Mouse (Mus musculus): ENCODE results near the gene Plod3. TPM values are rescaled to one million over a fixed set of nuclear protein-coding genes. Genes with fewer than 3 reads are reported as not detected.

Gene Plod3
- total RNA-seq, 2 experiments from 2014 or later, result 39.2 to 41.0 TPM

- DNase-seq, result no peak
Measured at GRCm38 (mm10) chr5:136965210-136965609, 21.6 kb upstream of the Plod3 start.

- no peak for DNase-seq
Measured at GRCm38 (mm10) chr5:136965686-136966085, 21.1 kb upstream of the Plod3 start.

- no peak for DNase-seq
Measured at GRCm38 (mm10) chr5:136966331-136966730, 20.5 kb upstream of the Plod3 start, which contains the start of gene Cldn15. Gene Cldn15 (plus strand): TSS chr5:136966616.

- no peak for DNase-seq
Measured at GRCm38 (mm10) chr5:136966861-136967455, 19.9 kb upstream of the Plod3 start.

DNA sequence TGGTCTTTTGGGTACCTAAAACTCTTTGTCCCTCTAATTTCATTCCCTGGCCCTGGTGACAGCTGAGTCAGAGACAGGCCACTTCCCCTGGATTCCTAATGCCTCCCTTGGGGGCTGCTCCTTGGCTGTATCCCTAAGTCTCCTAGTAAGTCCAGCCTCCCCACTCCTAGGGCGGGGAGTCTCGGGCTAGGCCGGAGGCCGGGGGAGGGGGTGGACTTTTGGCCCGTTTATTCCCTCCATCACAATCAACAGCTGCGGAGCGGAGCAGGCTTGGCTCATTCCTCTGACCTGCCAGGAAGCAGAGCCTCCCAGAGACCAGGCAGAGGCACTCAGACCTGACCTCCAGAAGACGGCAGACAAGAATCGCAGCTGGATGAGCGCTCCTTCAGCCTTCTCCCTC is 19.2 kb upstream of the Plod3 start:
- no peak for DNase-seq

DNA sequence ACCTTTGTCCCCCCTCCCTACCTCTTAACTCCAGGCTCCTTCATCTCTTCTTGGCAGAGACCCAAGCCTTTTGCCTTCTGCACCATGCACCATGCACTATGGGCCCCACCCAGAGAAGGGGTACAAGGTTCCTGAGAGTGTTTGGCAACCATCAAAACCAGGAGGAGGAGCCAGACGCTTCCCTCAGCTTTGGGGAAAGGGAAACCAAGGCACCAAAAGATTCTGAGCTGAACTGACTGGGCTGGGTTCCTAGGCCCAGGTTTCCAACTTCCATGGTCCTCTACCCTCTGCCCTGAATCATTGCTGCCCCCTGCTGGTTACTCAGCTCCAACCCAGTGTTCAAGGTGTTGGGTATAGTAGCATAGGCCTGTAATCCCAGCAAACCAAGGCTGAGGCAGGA is 16.1 kb upstream of the Plod3 start:
- peak in 1 of 2 experiments; percentile 26 for DNase-seq

GRCm38 (mm10) chr5:136973670-136974069 is 13.1 kb upstream of the Plod3 start:
- no peak for DNase-seq

DNA sequence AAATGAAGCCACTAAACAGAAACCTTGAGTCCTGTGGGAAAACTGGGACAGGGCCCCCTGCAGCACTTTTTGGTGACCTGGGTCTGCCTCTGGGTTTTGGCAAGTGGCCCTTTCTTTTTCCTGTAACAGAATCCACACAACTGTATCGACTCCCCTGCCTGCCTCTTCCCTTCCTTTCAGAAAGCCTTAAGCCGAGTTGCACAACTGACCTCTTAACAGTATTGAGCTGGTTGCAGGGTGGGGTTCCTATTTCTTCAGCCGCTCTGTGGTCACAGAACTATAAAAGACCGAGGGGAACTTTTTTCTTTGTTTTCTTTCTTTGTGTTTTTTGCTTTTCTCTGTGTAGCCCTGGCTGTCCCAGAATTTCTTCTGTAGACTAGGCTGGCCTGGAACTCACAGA is 9.1 kb upstream of the Plod3 start:
- DNase-seq, result no peak

DNA sequence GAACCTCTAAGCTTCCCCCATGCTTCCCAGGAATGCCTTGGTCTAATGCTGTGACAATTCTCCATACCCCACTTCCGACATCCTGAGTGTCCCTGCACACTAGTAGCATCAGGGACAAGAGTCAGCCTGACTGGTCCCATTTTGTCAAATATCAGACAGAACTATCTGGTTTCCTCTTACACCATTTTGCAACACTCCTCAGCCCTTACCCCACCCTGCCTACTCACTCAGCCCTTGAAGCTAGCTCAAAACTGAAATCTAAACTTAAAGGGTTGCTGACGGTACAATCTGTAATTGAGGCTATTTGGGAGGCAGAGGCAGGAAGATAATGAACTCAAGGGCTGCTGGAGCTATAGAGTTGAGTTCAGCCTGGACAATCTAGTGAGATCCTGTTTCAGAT is 7.1 kb upstream of the Plod3 start:
- DNase-seq, result no peak

DNA sequence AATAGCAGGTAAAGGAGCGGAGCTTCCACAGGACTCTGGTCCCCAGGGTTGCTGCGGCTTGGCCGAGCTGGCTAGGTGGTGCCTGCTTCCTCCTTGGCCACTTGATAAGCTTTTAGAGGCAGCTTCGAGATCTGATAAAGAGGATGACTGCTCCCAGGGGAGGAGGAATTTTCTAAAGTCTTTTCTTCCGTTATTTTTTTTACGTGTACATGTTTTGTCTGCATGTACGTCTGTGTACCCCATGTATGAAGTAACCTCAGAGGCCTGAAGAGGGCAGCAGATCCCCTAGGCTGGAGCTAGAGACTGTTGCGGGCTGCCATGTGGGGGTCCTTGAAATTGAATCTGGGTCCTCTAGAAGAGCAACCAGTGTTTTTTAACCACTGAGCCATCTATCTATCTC is 5.8 kb upstream of the Plod3 start:
- no peak for DNase-seq

DNA sequence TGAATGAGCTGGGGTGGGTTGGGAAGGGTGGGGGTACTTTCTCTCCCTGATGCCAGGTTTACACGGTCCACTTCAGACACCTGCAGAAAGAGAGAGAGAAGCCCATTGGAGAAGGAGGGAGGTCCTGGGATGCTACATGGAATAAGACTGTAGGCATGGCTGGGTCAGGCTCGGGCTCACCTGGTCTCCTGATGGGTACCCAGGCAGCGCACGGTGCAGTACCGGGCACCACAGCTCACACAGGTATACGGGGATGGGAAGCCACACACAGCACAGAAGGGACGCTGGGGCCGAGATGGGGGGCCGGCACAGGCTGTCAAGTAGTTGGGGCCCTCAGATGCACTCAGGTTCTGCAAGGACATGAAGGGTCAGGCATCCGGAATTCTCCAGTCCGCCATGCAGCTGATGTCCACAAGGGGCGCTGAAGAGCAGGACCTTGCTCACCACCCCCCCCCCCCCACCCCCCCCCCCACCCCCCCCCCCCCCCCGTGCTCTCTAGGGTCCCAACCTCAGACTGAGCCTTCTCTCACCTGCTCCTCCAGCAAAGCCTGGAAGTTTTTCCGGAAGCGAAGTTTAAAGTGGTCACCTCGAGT is 4.4 kb upstream of the Plod3 start:
- DNase-seq, result no peak

- DNase-seq, result no peak
Measured at GRCm38 (mm10) chr5:136984828-136985227, 2.0 kb upstream of the Plod3 start.

GRCm38 (mm10) chr5:136987138-136987933 is 517 bp downstream of the Plod3 start:
- peak; percentile 80 to 85 for DNase-seq

GRCm38 (mm10) chr5:136987934-136988271 is 1.1 kb downstream of the Plod3 start, which contains the start of gene Znhit1:
Gene Znhit1 (minus strand): TSS chr5:136988021.
- no peak for DNase-seq

- DNase-seq, result peak; percentile 40 to 54
Measured at GRCm38 (mm10) chr5:136988420-136988819, 1.6 kb downstream of the Plod3 start.

DNA sequence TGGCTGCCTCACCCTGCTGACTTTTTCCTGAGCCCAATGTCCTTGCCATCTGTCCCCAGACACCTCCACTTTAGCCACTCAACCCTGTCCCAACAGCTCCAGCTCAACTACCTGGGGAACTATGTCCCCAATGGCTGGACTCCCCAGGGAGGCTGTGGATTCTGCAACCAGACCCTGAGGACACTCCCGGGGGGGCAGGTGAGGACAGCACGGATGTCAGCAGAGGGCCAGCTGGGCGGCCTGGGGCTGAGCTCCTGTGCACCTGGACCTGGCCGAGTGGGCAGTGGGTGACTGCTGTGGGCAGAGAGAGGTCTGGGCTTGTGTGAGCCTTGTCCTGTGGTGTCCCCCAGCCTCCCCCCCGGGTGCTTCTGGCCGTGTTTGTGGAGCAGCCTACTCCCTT is 3.0 kb downstream of the Plod3 start:
- no peak for DNase-seq

DNA sequence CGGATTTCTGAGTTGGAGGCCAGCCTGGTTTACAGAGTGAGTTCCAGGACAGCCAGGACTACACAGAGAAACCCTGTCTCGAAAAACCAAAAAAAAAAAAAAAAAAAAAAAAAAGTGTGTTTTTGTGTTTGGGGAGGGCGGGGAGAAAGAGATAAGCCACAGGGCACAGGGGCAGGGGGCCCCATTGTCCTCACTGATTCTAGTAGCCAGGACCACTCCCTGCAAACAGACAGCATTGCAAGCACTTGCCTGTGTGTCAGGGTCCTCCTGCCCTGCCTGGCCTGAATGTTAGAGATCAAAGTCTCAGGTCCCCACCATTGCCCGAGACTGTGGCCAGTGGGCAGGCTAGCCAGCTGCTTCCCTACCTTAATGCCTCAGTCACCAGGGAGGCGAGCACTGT is 12.6 kb downstream of the Plod3 start:
- no peak for DNase-seq

GRCm38 (mm10) chr5:137000612-137001011 is 13.8 kb downstream of the Plod3 start:
- DNase-seq, result no peak

- no peak for DNase-seq
Measured at GRCm38 (mm10) chr5:137007276-137007675, 20.5 kb downstream of the Plod3 start.

DNA sequence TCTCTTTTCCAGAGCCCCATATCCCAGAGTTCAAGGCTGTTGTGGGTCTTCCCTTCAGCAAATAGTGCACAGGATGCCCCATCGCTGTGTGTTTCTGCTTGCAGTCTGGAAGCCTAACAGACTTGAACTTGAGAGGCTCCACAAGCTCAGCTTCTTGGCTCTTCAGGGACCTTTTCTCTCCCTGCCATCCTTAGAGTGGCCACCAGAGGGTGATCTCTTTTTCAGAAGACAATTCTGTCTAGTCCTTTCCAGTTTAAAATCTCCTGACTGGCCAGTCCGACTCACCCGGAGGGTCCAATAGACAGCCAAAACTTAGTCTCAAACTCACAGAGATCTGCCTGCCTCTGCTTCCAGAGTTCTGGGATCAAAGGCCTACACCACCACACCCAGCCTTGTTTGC is 23.2 kb downstream of the Plod3 start:
- no peak for DNase-seq

DNA sequence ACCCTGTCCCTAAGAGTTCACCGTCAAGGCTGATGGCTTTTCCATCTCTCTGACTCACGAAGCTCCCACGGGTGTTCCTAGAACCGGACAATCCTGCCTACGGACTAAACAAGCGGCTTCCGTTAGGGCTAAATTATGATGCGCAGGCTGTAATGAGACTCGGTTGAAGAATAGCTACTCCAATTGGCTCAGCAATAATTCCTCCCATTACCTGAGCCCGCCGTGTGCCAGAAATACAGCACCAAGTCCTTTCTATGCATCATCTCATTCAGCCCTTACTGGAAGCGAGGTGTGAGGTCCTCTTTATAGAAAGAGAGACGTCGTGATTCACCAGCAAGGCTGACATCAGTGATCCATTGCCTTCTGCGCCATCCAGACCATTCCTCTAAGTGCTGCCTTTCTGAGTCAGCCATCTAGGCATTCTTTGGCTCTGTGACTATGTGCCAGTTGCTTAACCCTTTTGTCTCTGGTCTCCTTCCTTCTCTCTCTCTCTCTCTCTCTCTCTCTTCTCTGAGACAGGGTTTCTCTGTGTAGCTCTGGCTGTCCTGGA is 25.7 kb downstream of the Plod3 start:
- DNase-seq, result no peak

DNA sequence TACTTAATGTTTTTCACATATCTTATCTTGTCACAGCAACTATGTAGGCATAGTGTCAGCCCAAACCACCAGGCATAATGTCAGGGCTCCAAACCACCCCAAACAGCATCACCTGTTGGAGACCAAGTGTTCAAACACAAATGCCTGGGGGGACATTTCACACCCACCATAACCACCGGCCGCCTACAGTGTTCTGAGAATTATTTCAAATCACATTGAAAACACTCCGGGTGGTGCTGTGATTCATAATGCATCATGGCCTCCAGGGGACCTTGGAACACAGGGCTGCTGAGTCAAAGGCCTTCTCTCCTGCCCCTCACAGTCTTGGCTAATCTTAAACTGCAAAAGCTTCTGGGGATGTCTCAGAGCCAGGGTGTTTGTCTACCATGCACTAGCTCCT is 29.1 kb downstream of the Plod3 start:
- DNase-seq, result no peak

GRCm38 (mm10) chr5:137024318-137024717 is 37.5 kb downstream of the Plod3 start:
- DNase-seq, result no peak

- peak; percentile 71 to 81 for DNase-seq
Measured at GRCm38 (mm10) chr5:137025132-137025531, 38.3 kb downstream of the Plod3 start.
